Mouse (Mus musculus) C2C12 (cell line): ENCODE data around the gene Tiam2.

Experiments
- CEBPB ChIP-seq: IDR thresholded peaks from one replicate; pipeline ENCODE4 v1.6.1; 2011; ENCODE audit warnings: low read depth, mild to moderate bottlenecking, control low read depth, moderate library complexity
- CTCF ChIP-seq: IDR thresholded peaks from one replicate; pipeline ENCODE4 v1.5.1; 2011; ENCODE audit not compliant: control insufficient read depth, insufficient read depth, insufficient read length
- MYOD1 ChIP-seq: IDR thresholded peaks from one replicate; pipeline ENCODE4 v1.6.1; 2011; ENCODE audit warnings: low read depth; ENCODE audit not compliant: control insufficient read depth, insufficient read length
- MYOG ChIP-seq: IDR thresholded peaks from one replicate; pipeline ENCODE4 v1.6.1; 2011; ENCODE audit not compliant: control insufficient read depth, insufficient read length; ENCODE audit errors: extremely low read depth

- TF ChIP-seq CTCF (no peak), MYOG (no peak), MYOD1 (no peak), CEBPB (no peak)
These were observed 160.8 kb downstream of the Tiam2 start for GRCm38 (mm10) chr17:3487211-3487610.
